Mouse (Mus musculus): ENCODE results near the gene Usp30. TPM values are rescaled to one million over a fixed set of nuclear protein-coding genes. Genes with fewer than 3 reads are reported as not detected.

Usp30 gene
- polyA plus RNA-seq, 2 experiments from 2014 or later = 2.6 to 2.7 TPM

GRCm38 (mm10) chr5:114127374-114128349, 62.4 kb downstream of the Usp30 start, which contains the start of gene Alkbh2:
Gene Alkbh2, minus strand, starts transcription at chr5:114128218.
- peak; percentile 23 for ATAC-seq

GRCm38 (mm10) chr5:114129550-114130210, 64.4 kb downstream of the Usp30 start:
- ATAC-seq = no peak

GRCm38 (mm10) chr5:114130211-114130605, 64.9 kb downstream of the Usp30 start, which contains the start of gene Ung:
Gene Ung, plus strand, starts transcription at chr5:114130386.
- ATAC-seq = peak; percentile 6

- peak; percentile 83 for ATAC-seq
Measured at GRCm38 (mm10) chr5:114130698-114131520, 65.6 kb downstream of the Usp30 start.

GRCm38 (mm10) chr5:114131521-114131840, 66.2 kb downstream of the Usp30 start:
- ATAC-seq = peak; percentile 46

- ATAC-seq = no peak
Measured at GRCm38 (mm10) chr5:114132841-114133240, 67.6 kb downstream of the Usp30 start.

- no peak for ATAC-seq
Measured at GRCm38 (mm10) chr5:114134091-114134534, 68.9 kb downstream of the Usp30 start.

GRCm38 (mm10) chr5:114135516-114135915, 70.3 kb downstream of the Usp30 start:
- ATAC-seq = peak; percentile 21

GRCm38 (mm10) chr5:114137481-114138276, 72.4 kb downstream of the Usp30 start:
- ATAC-seq = no peak

GRCm38 (mm10) chr5:114138277-114139164, 73.3 kb downstream of the Usp30 start:
- ATAC-seq = no peak

- no peak for ATAC-seq
Measured at GRCm38 (mm10) chr5:114139175-114139574, 73.9 kb downstream of the Usp30 start.

- no peak for ATAC-seq
Measured at GRCm38 (mm10) chr5:114146028-114146888, 81.0 kb downstream of the Usp30 start, which contains the start of gene Acacb. Gene Acacb, plus strand, starts transcription at chr5:114146535.

GRCm38 (mm10) chr5:114147043-114147972, 82.0 kb downstream of the Usp30 start:
- ATAC-seq = no peak

GRCm38 (mm10) chr5:114152359-114153092, 87.3 kb downstream of the Usp30 start:
- no peak for ATAC-seq

- ATAC-seq = no peak
Measured at GRCm38 (mm10) chr5:114153490-114153889, 88.2 kb downstream of the Usp30 start.

- ATAC-seq = no peak
Measured at GRCm38 (mm10) chr5:114154765-114155164, 89.5 kb downstream of the Usp30 start.

- no peak for ATAC-seq
Measured at GRCm38 (mm10) chr5:114155168-114155933, 90.1 kb downstream of the Usp30 start.
